Mouse (Mus musculus): ENCODE data around the gene Spry2.
A peak's percentile ranks its signal among the peaks of the same experiment; 100 is the strongest.

The Spry2 gene

GRCm38 (mm10) chr14:105860276-105860675 lies 36.3 kb downstream of the Spry2 start:
- Histone ChIP-seq H3K9me3 (ENCODE audit: low read length) (peaks cover 41% of the 10 kb centered on the region), H3K4me1 (replicated peaks; ENCODE audit: low read depth, low read length) (peaks cover 70% of the 10 kb centered on the region), H3K27me3 (ENCODE audit: insufficient read depth, low read length) (no peaks in the 10 kb centered on the region), H3K4me3 (replicated peaks; ENCODE audit: low read length) (peak overlapping the region; percentile 27; the same call in 1 of the 2 replicates), H3K36me3 (ENCODE audit: insufficient read depth, low read length) (peaks cover 17% of the 10 kb centered on the region)
- no peak for TF ChIP-seq NANOG (IDR thresholded peaks at IDR 0.05; ENCODE audit: borderline replicate concordance, low read length)
- no peak for TF ChIP-seq CTCF (conservative IDR thresholded peaks at IDR 0.05; ENCODE audit: low read length)
- TF ChIP-seq POU5F1 (IDR thresholded peaks at IDR 0.05; ENCODE audit: borderline replicate concordance, low read length) = no peak

GRCm38 (mm10) chr14:105859876-105860275 lies 36.7 kb downstream of the Spry2 start:
- H3K4me3 ChIP-seq (replicated peaks; ENCODE audit: low read length) = peak overlapping the region; percentile 27; the same call in 1 of the 2 replicates
- no peaks in the 10 kb centered on the region for H3K27me3 ChIP-seq (ENCODE audit: insufficient read depth, low read length)
- peaks cover 66% of the 10 kb centered on the region for H3K4me1 ChIP-seq (replicated peaks; ENCODE audit: low read depth, low read length)
- H3K9me3 ChIP-seq (ENCODE audit: low read length) = peaks cover 42% of the 10 kb centered on the region
- TF ChIP-seq CTCF (conservative IDR thresholded peaks at IDR 0.05; ENCODE audit: low read length) (no peak), NANOG (IDR thresholded peaks at IDR 0.05; ENCODE audit: borderline replicate concordance, low read length) (peak; percentile 90)
- H3K36me3 ChIP-seq (ENCODE audit: insufficient read depth, low read length) = peaks cover 17% of the 10 kb centered on the region

GRCm38 (mm10) chr14:105859368-105859767 lies 37.3 kb downstream of the Spry2 start:
- no peaks in the 10 kb centered on the region for H3K27me3 ChIP-seq (ENCODE audit: insufficient read depth, low read length)
- H3K4me3 ChIP-seq (replicated peaks; ENCODE audit: low read length) = peak overlapping the region; percentile 27; the same call in 1 of the 2 replicates
- H3K9me3 ChIP-seq (ENCODE audit: low read length) = peaks cover 45% of the 10 kb centered on the region
- peaks cover 17% of the 10 kb centered on the region for H3K36me3 ChIP-seq (ENCODE audit: insufficient read depth, low read length)
- peaks cover 61% of the 10 kb centered on the region for H3K4me1 ChIP-seq (replicated peaks; ENCODE audit: low read depth, low read length)
- TF ChIP-seq POU5F1 (IDR thresholded peaks at IDR 0.05; ENCODE audit: borderline replicate concordance, low read length) = no peak
- TF ChIP-seq CTCF (conservative IDR thresholded peaks at IDR 0.05; ENCODE audit: low read length) = no peak
- TF ChIP-seq NANOG (IDR thresholded peaks at IDR 0.05; ENCODE audit: borderline replicate concordance, low read length) = no peak

- Histone ChIP-seq H3K27me3 (ENCODE audit: insufficient read depth, low read length) (no peaks in the 10 kb centered on the region), H3K36me3 (ENCODE audit: insufficient read depth, low read length) (peaks cover 17% of the 10 kb centered on the region), H3K9me3 (ENCODE audit: low read length) (peaks cover 46% of the 10 kb centered on the region), H3K4me1 (replicated peaks; ENCODE audit: low read depth, low read length) (peaks cover 59% of the 10 kb centered on the region), H3K4me3 (replicated peaks; ENCODE audit: low read length) (peak overlapping the region; percentile 41)
- TF ChIP-seq POU5F1 (IDR thresholded peaks at IDR 0.05; ENCODE audit: borderline replicate concordance, low read length) (no peak), NANOG (IDR thresholded peaks at IDR 0.05; ENCODE audit: borderline replicate concordance, low read length) (no peak)
Measured at GRCm38 (mm10) chr14:105858935-105859334, 37.7 kb downstream of the Spry2 start.

- H3K4me1 ChIP-seq (replicated peaks; ENCODE audit: low read depth, low read length) = peaks cover 47% of the 10 kb centered on the region
- H3K27me3 ChIP-seq (ENCODE audit: insufficient read depth, low read length) = no peaks in the 10 kb centered on the region
- no peak; the same call in none of the 2 replicates for TF ChIP-seq NANOG (IDR thresholded peaks at IDR 0.05; ENCODE audit: borderline replicate concordance, low read length)
- no peak for TF ChIP-seq POU5F1 (IDR thresholded peaks at IDR 0.05; ENCODE audit: borderline replicate concordance, low read length)
- H3K4me3 ChIP-seq (replicated peaks; ENCODE audit: low read length) = 0 out of 2 replicates have a peak overlapping the region, but pooled peaks have one; percentile 20
- H3K9me3 ChIP-seq (ENCODE audit: low read length) = peaks cover 19% of the 10 kb centered on the region
- peaks cover 11% of the 10 kb centered on the region for H3K36me3 ChIP-seq (ENCODE audit: insufficient read depth, low read length)
Measured at GRCm38 (mm10) chr14:105851359-105852067, 45.1 kb downstream of the Spry2 start.

Measured in E14TG2a.4 (cell line).